Mouse (Mus musculus): ENCODE results near the gene Tmem52b.

GRCm38 (mm10) chr6:129512868-129513267 is 513 bp downstream of the Tmem52b start:
- TF ChIP-seq CTCF (IDR thresholded peaks at IDR 0.05; ENCODE audit: low read depth, low read length) (no peak), EP300 (IDR thresholded peaks at IDR 0.05; ENCODE audit: insufficient read depth, low read depth, low read length) (no peak)

Measured in ES-Bruce4 (cell line).